Mouse (Mus musculus) kidney, embryonic 15.5 days (tissue): ENCODE results near the gene Fgfr2. TPM values are rescaled to one million over a fixed set of nuclear protein-coding genes. Genes with fewer than 3 reads are reported as not detected.
"Not testable (repeated sequence)": the region's sequence is repeated elsewhere in the genome, so short reads cannot be mapped to it uniquely, and the experiment has no call there.

ENCODE experiments used
- ATAC-seq: fragments of 200-750 bp; cut with Nextera tagmentation; replicated peaks from 2 replicates; pipeline ENCODE4 v1.8.0; 2017; ENCODE audit warnings: moderate TSS enrichment; ENCODE audit not compliant: low FRiP score
- H3K27ac ChIP-seq: fragments of 300-500 bp; sonication (generic); 2 replicates; pipeline ENCODE4 v1.5.1; 2015; ENCODE audit warnings: mild to moderate bottlenecking, inconsistent platforms
- H3K27me3 ChIP-seq: fragments of 300-500 bp; sonication (generic); 2 replicates; pipeline ENCODE4 v1.6.1; 2015; ENCODE audit warnings: inconsistent platforms
- H3K36me3 ChIP-seq: fragments of 300-500 bp; sonication (generic); 2 replicates; pipeline ENCODE4 v1.6.1; 2015; ENCODE audit warnings: inconsistent platforms
- H3K4me1 ChIP-seq: fragments of 300-500 bp; sonication (generic); 2 replicates; pipeline ENCODE4 v1.6.1; 2015; ENCODE audit warnings: inconsistent platforms
- H3K4me2 ChIP-seq: fragments of 300-500 bp; sonication (generic); 2 replicates; pipeline ENCODE4 v1.6.1; 2015; ENCODE audit warnings: moderate library complexity, mild to moderate bottlenecking, inconsistent platforms
- H3K4me3 ChIP-seq: fragments of 300-500 bp; sonication (generic); replicated peaks from 2 replicates; pipeline ENCODE4 v1.5.1; 2015; ENCODE audit warnings: mild to moderate bottlenecking, inconsistent platforms
- H3K9ac ChIP-seq: fragments of 300-500 bp; sonication (generic); 2 replicates; pipeline ENCODE4 v1.6.1; 2015; ENCODE audit warnings: mild to moderate bottlenecking, inconsistent platforms
- H3K9me3 ChIP-seq: fragments of 300-500 bp; sonication (generic); replicated peaks from 2 replicates; pipeline ENCODE4 v1.6.1; 2016; ENCODE audit warnings: inconsistent platforms
- WGBS: fragments of 180-500 bp; shearing (Covaris S2); methylation state at CpG from one replicate; pipeline ENCODE4 v1.1.7; 2015; ENCODE audit warnings: mixed read lengths; 5-methylcytosine and 5-hydroxymethylcytosine counted together
- polyA plus RNA-seq: library from polyadenylated mRNA; unstranded; fragments of >200 nt; fragmentation: Nextera tagmentation; extraction: Ambion mirVana; gene quantifications from 2 replicates; pipeline ENCODE4 v1.2.1, GENCODE M21; 2015

Fgfr2 gene
- polyA plus RNA-seq, 1 experiment from 2014 or later: 104 TPM

DNA sequence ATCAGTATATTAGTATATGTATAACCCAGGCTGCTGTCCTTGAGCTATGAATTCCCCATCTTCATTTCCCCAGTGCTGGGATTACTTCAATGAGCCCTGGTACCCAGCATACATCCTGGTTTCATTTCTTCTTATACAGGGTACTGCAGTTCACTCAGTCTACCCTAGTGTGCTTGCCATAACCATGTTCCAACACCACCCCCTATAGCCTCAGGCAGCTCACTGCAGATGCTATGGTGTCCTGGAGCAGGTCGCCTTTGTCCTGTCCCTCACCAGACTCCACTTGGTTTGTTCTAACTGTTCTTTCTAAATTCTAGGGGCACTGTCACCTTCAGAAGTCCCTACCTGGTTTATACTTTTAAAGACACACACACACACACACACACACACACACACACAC is 2080.5 kb downstream of the Fgfr2 start:
- Histone ChIP-seq H3K27ac (no peak overlapping the region), H3K27me3 (no peaks in the 10 kb centered on the region), H3K9me3 (no peaks in the 10 kb centered on the region), H3K36me3 (no peaks in the 10 kb centered on the region), H3K4me1 (no peaks in the 10 kb centered on the region), H3K4me2 (no peak overlapping the region), H3K4me3 (no peak overlapping the region), H3K9ac (no peak overlapping the region)
- 63% methylated on average over 1 of the region's 1 CpGs for WGBS
- ATAC-seq: no peak

GRCm38 (mm10) chr7:131040760-131041159 is 2082.4 kb downstream of the Fgfr2 start:
- not testable (repeated sequence) for H3K4me3 ChIP-seq, H3K36me3 ChIP-seq, H3K27ac ChIP-seq, H3K9ac ChIP-seq, H3K9me3 ChIP-seq, H3K27me3 ChIP-seq, H3K4me2 ChIP-seq, ATAC-seq, H3K4me1 ChIP-seq
- WGBS: 87% methylated on average over 8 of the region's 8 CpGs

DNA sequence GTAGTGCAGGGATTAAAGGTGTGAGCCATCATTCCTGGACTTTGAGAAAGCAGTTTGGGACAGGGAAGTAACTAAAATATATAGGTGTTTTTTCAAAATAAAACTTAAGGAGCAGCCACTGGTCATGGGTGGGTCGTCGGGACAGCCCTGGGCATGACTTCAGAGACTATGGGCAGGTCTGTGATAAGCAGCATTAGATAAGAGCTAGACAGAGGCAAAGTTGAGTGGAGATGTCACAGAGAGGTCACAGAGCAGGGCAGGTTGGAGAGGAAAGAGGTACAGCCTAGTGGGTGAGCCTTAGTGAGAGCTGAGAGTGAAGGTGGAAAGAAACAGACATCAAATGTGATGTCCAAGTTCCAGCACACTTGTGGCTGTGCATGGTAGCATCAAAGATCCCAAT is 2086.1 kb downstream of the Fgfr2 start:
- no peaks in the 10 kb centered on the region for H3K4me1 ChIP-seq
- 92% methylated on average over 2 of the region's 2 CpGs for WGBS
- H3K4me2 ChIP-seq: no peak overlapping the region
- no peaks in the 10 kb centered on the region for H3K27me3 ChIP-seq
- H3K36me3 ChIP-seq: no peaks in the 10 kb centered on the region
- no peak for ATAC-seq
- no peak overlapping the region for H3K4me3 ChIP-seq
- no peaks in the 10 kb centered on the region for H3K9me3 ChIP-seq
- no peak overlapping the region for H3K9ac ChIP-seq
- H3K27ac ChIP-seq: no peak overlapping the region

- Histone ChIP-seq H3K4me3 (no peak overlapping the region), H3K4me2 (no peak overlapping the region), H3K9me3 (no peaks in the 10 kb centered on the region), H3K27ac (no peak overlapping the region), H3K4me1 (no peaks in the 10 kb centered on the region), H3K27me3 (no peaks in the 10 kb centered on the region), H3K9ac (no peak overlapping the region), H3K36me3 (no peaks in the 10 kb centered on the region)
- WGBS: 79% methylated on average over 3 of the region's 3 CpGs
- no peak for ATAC-seq
Observed at GRCm38 (mm10) chr7:131036396-131036795, 2086.8 kb downstream of the Fgfr2 start.

DNA sequence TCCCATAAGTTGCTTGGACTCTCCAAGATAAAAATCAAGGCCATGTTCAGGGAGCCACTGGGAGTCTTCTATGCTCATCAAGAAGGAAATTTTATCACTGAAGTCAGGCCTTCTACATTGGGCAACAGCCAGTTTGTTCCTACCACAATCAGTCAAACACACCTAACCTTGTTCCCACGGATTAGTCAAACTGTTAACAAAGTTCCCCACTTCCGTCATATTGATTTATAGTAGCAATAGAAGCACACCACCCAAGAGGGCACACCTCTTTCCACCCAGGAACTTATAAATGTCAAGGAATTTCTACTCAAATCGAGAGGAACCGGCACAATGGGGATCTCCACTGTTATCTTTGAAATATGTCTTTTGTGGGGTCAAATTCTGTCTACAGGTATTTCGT is 2091.4 kb downstream of the Fgfr2 start, which contains the start of gene Dmbt1:
Gene Dmbt1 (plus strand): TSS at position 299 of the 400 bp plus-strand sequence.
- Histone ChIP-seq H3K9ac (no peak within 1 kb of the TSS), H3K4me2 (no peak within 1 kb of the TSS), H3K27ac (no peak within 1 kb of the TSS), H3K4me1 (no peaks in the 10 kb centered on the region), H3K9me3 (no peaks in the 10 kb centered on the region), H3K36me3 (no peaks in the 10 kb centered on the region), H3K27me3 (no peaks in the 10 kb centered on the region), H3K4me3 (no peak within 1 kb of the TSS)
- no peak for ATAC-seq
- 59% methylated on average over 5 of the region's 5 CpGs for WGBS

DNA sequence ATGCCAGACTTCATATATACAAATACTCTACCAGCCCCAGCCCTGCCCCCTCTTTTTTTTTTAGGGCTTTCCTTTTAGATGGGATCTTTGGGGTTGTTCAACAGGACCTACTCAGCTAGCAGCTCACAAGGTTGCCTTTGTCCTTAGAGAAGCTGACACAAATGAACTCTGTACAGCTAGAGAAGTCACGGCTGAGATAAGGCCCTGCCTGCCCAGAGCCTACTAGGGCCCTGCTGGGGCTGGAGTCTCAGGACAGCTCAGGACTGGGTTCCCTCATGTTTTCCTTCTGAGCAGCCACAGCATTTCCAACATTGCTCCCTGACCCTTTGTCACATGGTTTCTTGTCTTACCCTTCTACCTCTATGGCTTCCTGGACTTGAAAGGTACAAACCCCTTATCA is 2095.6 kb downstream of the Fgfr2 start:
- Histone ChIP-seq H3K4me1 (no peaks in the 10 kb centered on the region), H3K9me3 (no peaks in the 10 kb centered on the region), H3K27ac (no peak overlapping the region), H3K36me3 (no peaks in the 10 kb centered on the region), H3K4me3 (no peak overlapping the region), H3K27me3 (no peaks in the 10 kb centered on the region), H3K9ac (no peak overlapping the region), H3K4me2 (no peak overlapping the region)
- WGBS: 75% methylated on average over 1 of the region's 1 CpGs
- ATAC-seq: no peak

GRCm38 (mm10) chr7:131024807-131025206 is 2098.3 kb downstream of the Fgfr2 start:
- no peaks in the 10 kb centered on the region for H3K4me1 ChIP-seq
- no peaks in the 10 kb centered on the region for H3K27me3 ChIP-seq
- H3K4me2 ChIP-seq: no peak overlapping the region
- H3K9ac ChIP-seq: no peak overlapping the region
- H3K36me3 ChIP-seq: no peaks in the 10 kb centered on the region
- H3K4me3 ChIP-seq: no peak overlapping the region
- WGBS: 55% methylated on average over 1 of the region's 1 CpGs
- H3K27ac ChIP-seq: no peak overlapping the region
- ATAC-seq: no peak
- no peaks in the 10 kb centered on the region for H3K9me3 ChIP-seq

DNA sequence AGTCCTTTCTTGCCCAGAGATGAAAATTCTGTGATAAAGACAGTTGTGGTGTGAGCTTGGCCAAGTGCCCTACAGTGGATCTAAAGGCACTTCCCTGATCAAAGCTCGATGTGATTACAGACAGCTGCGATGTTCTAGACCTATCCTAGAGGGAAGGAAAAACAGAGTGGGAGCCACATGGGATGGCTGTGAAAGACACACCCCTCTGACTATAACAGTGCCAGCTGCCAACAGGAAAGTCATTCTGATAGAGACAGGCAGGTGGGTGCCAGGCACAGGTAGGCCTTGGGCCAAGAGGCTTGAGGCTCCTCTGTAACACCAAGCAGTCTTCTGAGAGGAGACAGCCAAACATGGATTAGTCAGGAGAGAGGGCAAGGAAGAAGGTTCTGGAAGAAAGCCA is 2104.0 kb downstream of the Fgfr2 start:
- Histone ChIP-seq H3K9ac (no peak overlapping the region), H3K4me2 (no peak overlapping the region), H3K27ac (no peak overlapping the region), H3K4me1 (no peaks in the 10 kb centered on the region), H3K9me3 (0 out of 2 replicates have a peak, but pooled peaks cover 5% of the 10 kb centered on the region), H3K27me3 (no peaks in the 10 kb centered on the region), H3K4me3 (no peak overlapping the region), H3K36me3 (no peaks in the 10 kb centered on the region)
- WGBS: 91% methylated on average over 2 of the region's 2 CpGs
- no peak for ATAC-seq

- Histone ChIP-seq H3K4me1 (no peaks in the 10 kb centered on the region), H3K4me2 (no peak overlapping the region), H3K27ac (no peak overlapping the region), H3K36me3 (no peaks in the 10 kb centered on the region), H3K27me3 (no peaks in the 10 kb centered on the region), H3K4me3 (no peak overlapping the region), H3K9ac (no peak overlapping the region), H3K9me3 (0 out of 2 replicates have a peak, but pooled peaks cover 3% of the 10 kb centered on the region)
- 78% methylated on average over 1 of the region's 1 CpGs for WGBS
- no peak for ATAC-seq
Observed at GRCm38 (mm10) chr7:131011901-131012300, 2111.2 kb downstream of the Fgfr2 start.

- 82% methylated on average over 5 of the region's 5 CpGs for WGBS
- no peak for ATAC-seq
- Histone ChIP-seq H3K4me3 (no peak overlapping the region), H3K27me3 (no peaks in the 10 kb centered on the region), H3K36me3 (no peaks in the 10 kb centered on the region), H3K27ac (no peak overlapping the region), H3K4me2 (no peak overlapping the region), H3K9ac (no peak overlapping the region), H3K9me3 (0 out of 2 replicates have a peak, but pooled peaks cover 6% of the 10 kb centered on the region), H3K4me1 (no peaks in the 10 kb centered on the region)
Observed at GRCm38 (mm10) chr7:131009178-131009577, 2114.0 kb downstream of the Fgfr2 start.

GRCm38 (mm10) chr7:131007221-131007620 is 2115.9 kb downstream of the Fgfr2 start:
- no peak overlapping the region for H3K4me3 ChIP-seq
- WGBS: 97% methylated on average over 2 of the region's 2 CpGs
- no peaks in the 10 kb centered on the region for H3K4me1 ChIP-seq
- ATAC-seq: no peak
- 0 out of 2 replicates have a peak, but pooled peaks cover 6% of the 10 kb centered on the region for H3K9me3 ChIP-seq
- no peak overlapping the region for H3K27ac ChIP-seq
- no peak overlapping the region for H3K9ac ChIP-seq
- no peak overlapping the region for H3K4me2 ChIP-seq
- H3K27me3 ChIP-seq: no peaks in the 10 kb centered on the region
- no peaks in the 10 kb centered on the region for H3K36me3 ChIP-seq

DNA sequence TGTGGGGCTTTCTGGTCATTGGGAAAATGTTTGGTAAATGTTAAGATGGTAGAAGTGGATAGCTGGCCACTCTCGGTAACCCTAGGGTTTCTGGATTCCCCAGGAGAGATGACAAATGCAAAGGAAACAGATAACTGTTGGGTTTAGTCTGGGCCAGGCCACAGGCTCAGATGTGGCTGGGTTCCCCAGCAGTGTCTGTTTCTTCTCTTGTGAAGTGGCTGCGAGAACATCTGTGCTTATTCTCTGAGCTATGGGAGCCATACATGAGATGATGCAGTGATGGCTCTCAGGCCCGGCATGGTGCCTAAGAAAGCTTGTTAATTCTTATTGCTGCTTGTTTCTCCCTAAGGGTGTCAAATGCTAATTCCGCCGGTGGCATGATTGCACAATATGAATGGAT is 2119.1 kb downstream of the Fgfr2 start:
- ATAC-seq: no peak
- Histone ChIP-seq H3K9me3 (0 out of 2 replicates have a peak, but pooled peaks cover 6% of the 10 kb centered on the region), H3K4me2 (no peak overlapping the region), H3K4me1 (no peaks in the 10 kb centered on the region), H3K36me3 (no peaks in the 10 kb centered on the region), H3K9ac (no peak overlapping the region), H3K27ac (no peak overlapping the region), H3K4me3 (no peak overlapping the region), H3K27me3 (no peaks in the 10 kb centered on the region)
- 91% methylated on average over 5 of the region's 5 CpGs for WGBS

- WGBS: 81% methylated on average over 12 of the region's 12 CpGs
- H3K4me3 ChIP-seq: no peak overlapping the region
- no peak for ATAC-seq
- no peak overlapping the region for H3K4me2 ChIP-seq
- H3K9me3 ChIP-seq: 0 out of 2 replicates have a peak, but pooled peaks cover 6% of the 10 kb centered on the region
- no peak overlapping the region for H3K9ac ChIP-seq
- no peaks in the 10 kb centered on the region for H3K4me1 ChIP-seq
- H3K27me3 ChIP-seq: no peaks in the 10 kb centered on the region
- no peaks in the 10 kb centered on the region for H3K36me3 ChIP-seq
- no peak overlapping the region for H3K27ac ChIP-seq
Observed at GRCm38 (mm10) chr7:131001976-131002726, 2121.0 kb downstream of the Fgfr2 start.
